ENCODE assay signal across 32 mouse cellular contexts in genomic region chr11:46620414-46621168, GRCm38 (mm10). TPM values are rescaled to one million over a fixed set of nuclear protein-coding genes. Genes with fewer than 3 reads are reported as not detected.
DNase-seq lines count a peak whose midpoint lies in the region; ATAC-seq lines count a peak whose summit lies in the region.
"Had no signal": no experiment of that assay in that cellular context is flagged by ENCODE, and none has a peak within 500 bp of the region (broad histone marks: within the 10 kb centered on the region; RNA-seq: fewer than 3 reads in every experiment).

No protein-coding gene starts in this region.

- no peak overlapping the region for H3K4me3 ChIP-seq in forebrain, embryonic 16.5 days (replicated peaks; ENCODE audit: low read length)
- H3K4me3 ChIP-seq in forebrain, embryonic 15.5 days = no peak overlapping the region
- H3K4me3 ChIP-seq: embryonic facial prominence, embryonic 12.5 days; embryonic facial prominence, embryonic 15.5 days; gastrocnemius, adult 2 months; heart, embryonic 10.5 days; heart, embryonic 13.5 days had no signal

- no peak overlapping the region; the same call in 1 of the 2 replicates for H3K27ac ChIP-seq in forebrain, embryonic 16.5 days (ENCODE audit: low read length)
- H3K27ac ChIP-seq in forebrain, embryonic 15.5 days (replicated peaks) = no peak overlapping the region
- H3K27ac ChIP-seq: embryonic facial prominence, embryonic 12.5 days; embryonic facial prominence, embryonic 15.5 days; gastrocnemius, adult 2 months; heart, embryonic 10.5 days; heart, embryonic 13.5 days; hindbrain, embryonic 14.5 days; hindbrain, postnatal 0 days had no signal

- H3K36me3 ChIP-seq in forebrain, embryonic 16.5 days (ENCODE audit: control insufficient read depth, insufficient read depth) = no peaks in the 10 kb centered on the region
- no peaks in the 10 kb centered on the region for H3K36me3 ChIP-seq in forebrain, embryonic 15.5 days
- H3K36me3 ChIP-seq: embryonic facial prominence, embryonic 12.5 days; embryonic facial prominence, embryonic 15.5 days; heart, embryonic 10.5 days; heart, embryonic 13.5 days had no signal

- no peak overlapping the region for H3K4me2 ChIP-seq in forebrain, embryonic 16.5 days (ENCODE audit: low read length)
- H3K4me2 ChIP-seq in forebrain, embryonic 15.5 days (replicated peaks) = no peak overlapping the region
- H3K4me2 ChIP-seq: embryonic facial prominence, embryonic 12.5 days; embryonic facial prominence, embryonic 15.5 days; heart, embryonic 13.5 days; hindbrain, embryonic 14.5 days had no signal

- no peaks in the 10 kb centered on the region for H3K4me1 ChIP-seq in forebrain, embryonic 16.5 days (replicated peaks; ENCODE audit: control insufficient read depth, insufficient read depth, low read length)
- H3K4me1 ChIP-seq in forebrain, embryonic 15.5 days = no peaks in the 10 kb centered on the region
- H3K4me1 ChIP-seq: embryonic facial prominence, embryonic 12.5 days; embryonic facial prominence, embryonic 15.5 days; heart, embryonic 10.5 days; heart, embryonic 13.5 days had no signal

- 76% methylated on average over 7 of the region's 7 CpGs for WGBS in forebrain, embryonic 16.5 days
- 70% methylated on average over 7 of the region's 7 CpGs for WGBS in forebrain, embryonic 15.5 days

- ATAC-seq in forebrain, embryonic 16.5 days = peak; percentile 50; the same call in 1 of the 2 replicates
- no peak for ATAC-seq in forebrain, embryonic 15.5 days (replicated peaks)
- ATAC-seq: activated CD4-positive, CD25-positive, alpha-beta regulatory T cell, adult 4 months; hindbrain, postnatal 0 days; inflammation-experienced regulatory T-cells, adult 6 months had no signal

- peak; percentile 76 for DNase-seq in heart, adult 11 months
- no peak for DNase-seq in heart, adult 9 months (ENCODE audit: low spot score in 2 of 2)
- DNase-seq in right cerebral cortex, postnatal 14 days = peak; percentile 8
- DNase-seq in right cerebral cortex, postnatal 25 days = no peak
- no peak for DNase-seq in adrenal gland, postnatal 10 days
- DNase-seq in cerebellum, postnatal 36 days = no peak
- DNase-seq: adrenal gland, adult 8-10 months; adrenal gland, postnatal 36 days; cerebellum, adult 18-20 months; cerebellum, adult 9-10 months; cerebellum, postnatal 14 days; gastrocnemius, adult 2 months; gastrocnemius, postnatal 14 days; heart, adult 18-20 months; heart, postnatal 14 days; heart, postnatal 4 days had no signal

- no peaks in the 10 kb centered on the region for H3K9me3 ChIP-seq in forebrain, embryonic 16.5 days (ENCODE audit: control insufficient read depth, low read length)
- no peaks in the 10 kb centered on the region for H3K9me3 ChIP-seq in forebrain, embryonic 15.5 days
- H3K9me3 ChIP-seq: embryonic facial prominence, embryonic 12.5 days; embryonic facial prominence, embryonic 15.5 days; heart, embryonic 10.5 days; heart, embryonic 13.5 days had no signal

- no peaks in the 10 kb centered on the region for H3K27me3 ChIP-seq in forebrain, embryonic 16.5 days (replicated peaks; ENCODE audit: control insufficient read depth, insufficient read depth, low read length)
- no peaks in the 10 kb centered on the region for H3K27me3 ChIP-seq in forebrain, embryonic 15.5 days
- H3K27me3 ChIP-seq: embryonic facial prominence, embryonic 12.5 days; embryonic facial prominence, embryonic 15.5 days; heart, embryonic 13.5 days had no signal

- H3K9ac ChIP-seq in forebrain, embryonic 16.5 days (replicated peaks; ENCODE audit: low read depth, low read length) = no peak overlapping the region
- H3K9ac ChIP-seq in forebrain, embryonic 15.5 days (replicated peaks) = no peak overlapping the region
- H3K9ac ChIP-seq: embryonic facial prominence, embryonic 12.5 days; embryonic facial prominence, embryonic 15.5 days; heart, embryonic 13.5 days; hindbrain, embryonic 14.5 days had no signal

RNA-seq across cellular contexts. Expression of gene Dppa1, which starts 8.5 kb away (rescaled TPM):
- not detected in 2 replicates for polyA plus RNA-seq in forebrain, embryonic 16.5 days (2015; fragmentation: Nextera tagmentation; extraction: Ambion mirVana)
- not detected in 2 replicates for polyA plus RNA-seq in forebrain, embryonic 15.5 days (2015; fragmentation: Nextera tagmentation; extraction: Ambion mirVana)
- total RNA-seq in adrenal gland, postnatal 10 days (2021) = not detected
- total RNA-seq: adrenal gland, adult 8-10 months; adrenal gland, postnatal 36 days; common myeloid progenitor, adult 5-6 weeks; gastrocnemius, adult 2 months; gastrocnemius, postnatal 14 days; gastrocnemius, postnatal 4 days; heart, adult 18-20 months; heart, postnatal 14 days; heart, postnatal 4 days; hindbrain, postnatal 0 days had no signal
- polyA plus RNA-seq: activated CD4-positive, CD25-positive, alpha-beta regulatory T cell, adult 4 months; embryonic facial prominence, embryonic 12.5 days; embryonic facial prominence, embryonic 15.5 days; forebrain, embryonic 11.5 days; heart, embryonic 10.5 days; heart, embryonic 13.5 days; heart, embryonic 16.5 days; hindbrain, embryonic 11.5 days; hindbrain, embryonic 14.5 days; hindbrain, postnatal 0 days; inflammation-experienced regulatory T-cells, adult 6 months had no signal

RNA-seq across cellular contexts. Expression of gene BC053393, which starts 49.3 kb away (rescaled TPM):
- polyA plus RNA-seq in forebrain, embryonic 16.5 days (2015; fragmentation: Nextera tagmentation; extraction: Ambion mirVana) = not detected in 2 replicates
- not detected in 2 replicates for polyA plus RNA-seq in forebrain, embryonic 15.5 days (2015; fragmentation: Nextera tagmentation; extraction: Ambion mirVana)
- total RNA-seq in adrenal gland, postnatal 10 days (2021) = not detected
- total RNA-seq: adrenal gland, adult 8-10 months; adrenal gland, postnatal 36 days; common myeloid progenitor, adult 5-6 weeks; ES-E14; gastrocnemius, adult 2 months; gastrocnemius, postnatal 14 days; gastrocnemius, postnatal 4 days; heart, adult 18-20 months; heart, postnatal 14 days; heart, postnatal 4 days; hindbrain, postnatal 0 days had no signal
- polyA plus RNA-seq: activated CD4-positive, CD25-positive, alpha-beta regulatory T cell, adult 4 months; embryonic facial prominence, embryonic 12.5 days; embryonic facial prominence, embryonic 15.5 days; forebrain, embryonic 11.5 days; hindbrain, embryonic 11.5 days; hindbrain, embryonic 14.5 days; hindbrain, postnatal 0 days had no signal

Comparison
In these comparisons a context has a peak if more than half of its experiments do, and no peak if none do; other contexts are left out.
1. DNase-seq: peak in heart, adult 11 months (single experiment) and right cerebral cortex, postnatal 14 days (single experiment); none in heart, adult 9 months (0 of 2), right cerebral cortex, postnatal 25 days (single experiment), adrenal gland, postnatal 10 days (single experiment) and cerebellum, postnatal 36 days (0 of 2).